Mouse (Mus musculus): ENCODE measurements around the gene Gm15013. TPM values are rescaled to one million over a fixed set of nuclear protein-coding genes. Genes with fewer than 3 reads are reported as not detected.
"Not testable (repeated sequence)": the region's sequence is repeated elsewhere in the genome, so short reads cannot be mapped to it uniquely, and the experiment has no call there.

Gm15013 gene
- polyA plus RNA-seq (2014; fragmentation: Nextera tagmentation; extraction: Ambion mirVana), result 0.34 TPM in 1 of 2 replicates, not detected in the other

DNA sequence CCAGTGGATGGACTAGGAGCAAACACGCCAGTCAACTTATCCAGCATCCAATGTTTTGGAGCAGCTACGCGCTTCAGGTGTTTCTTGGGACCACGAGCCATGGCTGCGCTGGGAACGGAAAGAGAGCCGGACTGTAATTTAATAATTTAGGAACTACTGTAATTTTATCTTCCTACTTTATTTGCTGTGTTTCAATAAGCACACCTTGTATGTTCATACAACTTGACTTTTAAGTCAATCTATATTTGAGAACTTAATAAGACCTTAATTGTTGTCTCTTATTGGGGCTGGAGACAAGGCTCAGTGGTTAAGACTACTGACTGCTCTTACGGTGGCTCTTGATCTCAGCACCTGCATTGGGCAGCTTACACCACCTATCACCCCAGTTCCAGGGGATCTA lies at the start of gene Gm15013:
Gene Gm15013, minus strand, starts transcription at position 101 of the 400 bp plus-strand sequence.
- H3K9me3 ChIP-seq (ENCODE audit: control insufficient read depth, low read length), result no peaks in the 10 kb centered on the region
- H3K36me3 ChIP-seq (ENCODE audit: control insufficient read depth, insufficient read depth, low read length), result no peaks in the 10 kb centered on the region
- H3K27ac ChIP-seq (ENCODE audit: low read depth, low read length), result no peak within 1 kb of the TSS
- no peak within 1 kb of the TSS for H3K9ac ChIP-seq (ENCODE audit: low read depth, low read length)
- no peak within 1 kb of the TSS for H3K4me3 ChIP-seq (ENCODE audit: low read length)
- WGBS, result 93% methylated on average over 8 of the region's 8 CpGs
- H3K27me3 ChIP-seq (ENCODE audit: control insufficient read depth, insufficient read depth, low read length), result no peaks in the 10 kb centered on the region
- ATAC-seq (ENCODE audit: low FRiP score, low TSS enrichment), result no peak
- H3K4me1 ChIP-seq (ENCODE audit: control insufficient read depth, insufficient read depth, low read length), result no peaks in the 10 kb centered on the region
- no peak within 1 kb of the TSS for H3K4me2 ChIP-seq (replicated peaks; ENCODE audit: low read depth, low read length)

DNA sequence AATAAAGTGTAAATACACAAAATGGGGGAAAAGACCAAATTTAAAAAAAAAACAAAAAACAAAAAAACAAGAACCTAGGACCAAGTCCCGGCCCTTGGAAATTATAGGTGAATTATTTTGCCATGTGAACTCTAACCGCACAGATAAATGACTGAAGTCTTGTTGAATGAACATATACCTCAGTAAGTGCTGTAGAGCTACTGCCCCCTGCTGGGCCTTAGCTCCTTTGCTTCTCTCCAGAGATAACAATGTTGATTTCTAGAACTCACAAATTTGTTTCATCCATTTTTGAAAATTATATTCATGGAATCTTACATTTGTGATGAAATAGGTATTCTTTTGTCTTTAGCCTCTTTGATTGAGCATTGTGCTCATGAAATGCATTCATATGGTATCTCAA lies 48.3 kb upstream of the Gm15013 start:
- no peaks in the 10 kb centered on the region for H3K36me3 ChIP-seq (ENCODE audit: control insufficient read depth, insufficient read depth, low read length)
- ATAC-seq (ENCODE audit: low FRiP score, low TSS enrichment), result no peak
- 87% methylated on average over 2 of the region's 2 CpGs for whole genome bisulfite sequencing

DNA sequence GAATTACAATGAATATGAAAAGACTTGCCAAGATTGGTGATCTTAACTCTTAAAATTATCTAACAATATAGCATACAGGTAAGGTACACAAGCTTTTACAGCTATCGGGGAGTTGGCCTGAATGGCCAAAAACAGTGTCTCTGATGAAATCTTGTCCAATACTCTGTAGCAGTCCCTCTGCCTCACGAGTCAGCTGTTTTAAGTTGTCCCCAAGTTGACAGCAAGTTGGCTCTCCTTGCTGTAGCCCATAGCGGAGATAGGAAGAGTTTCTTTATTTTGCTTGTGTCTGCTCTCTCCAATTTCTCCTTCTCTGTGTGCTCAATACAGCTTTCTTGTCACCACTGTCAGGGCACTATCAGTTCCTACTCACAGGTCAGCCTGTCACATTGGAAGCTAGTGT lies 44.4 kb upstream of the Gm15013 start:
- H3K4me1 ChIP-seq (ENCODE audit: control insufficient read depth, insufficient read depth, low read length); H3K27me3 ChIP-seq (ENCODE audit: control insufficient read depth, insufficient read depth, low read length); H3K36me3 ChIP-seq (ENCODE audit: control insufficient read depth, insufficient read depth, low read length); H3K9me3 ChIP-seq (ENCODE audit: control insufficient read depth, low read length); H3K4me3 ChIP-seq (ENCODE audit: low read length); H3K9ac ChIP-seq (ENCODE audit: low read depth, low read length); ATAC-seq (ENCODE audit: low FRiP score, low TSS enrichment); H3K4me2 ChIP-seq (replicated peaks; ENCODE audit: low read depth, low read length); H3K27ac ChIP-seq (ENCODE audit: low read depth, low read length): not testable (repeated sequence)
- 82% methylated on average over 3 of the region's 3 CpGs for WGBS

More for the DNA sequence above, 48.3 kb upstream of the Gm15013 start:
- no peaks in the 10 kb centered on the region for H3K9me3 ChIP-seq (ENCODE audit: control insufficient read depth, low read length)
- no peaks in the 10 kb centered on the region for H3K4me1 ChIP-seq (ENCODE audit: control insufficient read depth, insufficient read depth, low read length)
- H3K9ac ChIP-seq (ENCODE audit: low read depth, low read length), result no peak overlapping the region
- no peaks in the 10 kb centered on the region; the same call in 1 of the 2 replicates for H3K27me3 ChIP-seq (ENCODE audit: control insufficient read depth, insufficient read depth, low read length)
- H3K4me2 ChIP-seq (replicated peaks; ENCODE audit: low read depth, low read length), result no peak overlapping the region
- no peak overlapping the region for H3K27ac ChIP-seq (ENCODE audit: low read depth, low read length)
- H3K4me3 ChIP-seq (ENCODE audit: low read length), result no peak overlapping the region

DNA sequence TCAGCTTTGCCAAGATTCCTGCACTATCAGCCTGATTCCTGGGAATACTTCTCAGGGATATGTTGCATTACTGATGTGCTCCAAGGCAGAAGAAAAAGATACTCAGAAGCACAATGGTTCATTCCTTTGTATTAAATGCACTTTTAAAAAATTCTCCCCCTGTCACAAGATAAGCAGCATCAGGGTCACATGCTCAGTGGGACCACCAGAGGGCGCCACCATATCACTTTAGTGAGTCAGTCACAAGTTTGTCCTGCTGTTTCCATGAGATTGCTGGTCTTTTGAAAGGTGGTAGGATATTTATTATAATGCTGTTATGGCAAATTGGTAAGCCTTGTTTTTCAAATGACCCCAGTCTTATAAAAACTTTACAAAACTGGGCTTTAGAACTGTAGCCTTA lies 37.6 kb upstream of the Gm15013 start:
- Histone ChIP-seq H3K27me3 (ENCODE audit: control insufficient read depth, insufficient read depth, low read length) (no peaks in the 10 kb centered on the region), H3K9me3 (ENCODE audit: control insufficient read depth, low read length) (no peaks in the 10 kb centered on the region), H3K4me1 (ENCODE audit: control insufficient read depth, insufficient read depth, low read length) (no peaks in the 10 kb centered on the region), H3K4me3 (ENCODE audit: low read length) (no peak overlapping the region), H3K4me2 (replicated peaks; ENCODE audit: low read depth, low read length) (no peak overlapping the region), H3K27ac (ENCODE audit: low read depth, low read length) (no peak overlapping the region), H3K9ac (ENCODE audit: low read depth, low read length) (no peak overlapping the region), H3K36me3 (ENCODE audit: control insufficient read depth, insufficient read depth, low read length) (no peaks in the 10 kb centered on the region)
- 3% methylated on average over 1 of the region's 1 CpGs for WGBS
- no peak for ATAC-seq (ENCODE audit: low FRiP score, low TSS enrichment)

DNA sequence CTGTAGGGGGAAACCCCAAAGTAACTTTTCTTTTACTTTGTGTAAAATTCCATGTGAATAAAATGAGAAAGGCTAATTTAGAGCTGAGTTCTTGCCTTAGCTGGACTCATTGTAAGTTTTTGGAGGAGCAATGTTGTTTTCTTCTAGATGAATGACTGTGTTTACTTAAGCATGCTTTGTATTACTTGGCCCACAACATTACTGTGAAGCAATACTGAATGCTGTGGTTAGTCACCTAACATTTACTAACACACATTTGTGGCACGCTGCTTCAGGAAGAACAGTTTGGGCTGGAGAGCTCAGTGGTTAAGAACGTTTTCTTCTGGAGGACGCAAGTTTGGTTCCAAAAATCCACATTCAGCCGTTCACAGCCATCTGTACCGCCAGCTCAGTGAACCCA lies 22.8 kb upstream of the Gm15013 start:
- no peaks in the 10 kb centered on the region for H3K36me3 ChIP-seq (ENCODE audit: control insufficient read depth, insufficient read depth, low read length)
- H3K4me2 ChIP-seq (replicated peaks; ENCODE audit: low read depth, low read length), result no peak overlapping the region
- H3K27me3 ChIP-seq (ENCODE audit: control insufficient read depth, insufficient read depth, low read length), result no peaks in the 10 kb centered on the region; the same call in 1 of the 2 replicates
- no peak overlapping the region for H3K9ac ChIP-seq (ENCODE audit: low read depth, low read length)
- H3K9me3 ChIP-seq (ENCODE audit: control insufficient read depth, low read length), result no peaks in the 10 kb centered on the region
- 89% methylated on average over 5 of the region's 5 CpGs for WGBS
- ATAC-seq (ENCODE audit: low FRiP score, low TSS enrichment), result no peak
- no peak overlapping the region for H3K27ac ChIP-seq (ENCODE audit: low read depth, low read length)
- no peaks in the 10 kb centered on the region for H3K4me1 ChIP-seq (ENCODE audit: control insufficient read depth, insufficient read depth, low read length)
- no peak overlapping the region for H3K4me3 ChIP-seq (ENCODE audit: low read length)

DNA sequence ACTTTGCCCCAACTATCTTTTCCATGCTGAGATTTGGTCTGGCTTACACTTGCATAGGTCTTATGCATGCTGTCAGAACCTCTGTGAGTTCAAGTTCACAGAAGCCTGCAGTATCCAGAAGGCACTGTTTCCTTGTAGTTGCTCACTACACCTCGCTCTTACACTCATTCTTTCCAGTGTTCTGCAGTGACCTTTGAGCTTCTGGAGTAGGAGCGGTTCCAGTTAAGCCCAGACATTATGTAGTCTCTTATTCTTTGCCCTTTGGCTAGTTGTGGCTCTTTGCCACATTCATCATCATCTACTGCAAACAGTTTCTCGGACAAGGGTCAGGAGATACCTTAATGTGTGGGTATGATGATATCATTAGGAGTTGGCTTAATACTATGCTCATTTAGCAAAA lies 16.3 kb upstream of the Gm15013 start:
- Histone ChIP-seq H3K9me3 (ENCODE audit: control insufficient read depth, low read length) (no peaks in the 10 kb centered on the region), H3K9ac (ENCODE audit: low read depth, low read length) (no peak overlapping the region), H3K4me3 (ENCODE audit: low read length) (no peak overlapping the region), H3K4me1 (ENCODE audit: control insufficient read depth, insufficient read depth, low read length) (no peaks in the 10 kb centered on the region), H3K27me3 (ENCODE audit: control insufficient read depth, insufficient read depth, low read length) (no peaks in the 10 kb centered on the region; the same call in 1 of the 2 replicates), H3K36me3 (ENCODE audit: control insufficient read depth, insufficient read depth, low read length) (no peaks in the 10 kb centered on the region), H3K27ac (ENCODE audit: low read depth, low read length) (no peak overlapping the region), H3K4me2 (replicated peaks; ENCODE audit: low read depth, low read length) (no peak overlapping the region)
- no peak for ATAC-seq (ENCODE audit: low FRiP score, low TSS enrichment)
- WGBS, result 83% methylated on average over 3 of the region's 3 CpGs

DNA sequence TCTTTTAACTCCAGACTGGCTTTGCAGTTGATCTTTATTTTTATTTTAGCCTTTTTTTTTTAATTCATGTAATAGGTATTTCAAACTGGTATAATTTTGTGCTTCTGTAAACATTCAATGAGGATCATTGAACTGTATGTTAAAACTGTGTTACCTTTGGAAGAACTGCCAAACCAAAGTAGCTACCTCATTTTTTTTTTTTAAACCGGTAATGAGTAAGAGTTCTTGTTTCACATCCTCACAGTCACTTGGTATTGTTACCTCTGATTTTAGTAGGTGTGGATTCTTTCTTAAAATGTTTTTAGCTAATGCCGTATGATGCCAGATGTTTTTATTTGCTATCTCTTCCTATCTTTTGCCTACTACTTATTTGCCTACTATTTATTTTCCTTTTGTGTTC lies 8.1 kb upstream of the Gm15013 start:
- Histone ChIP-seq H3K9ac (ENCODE audit: low read depth, low read length) (no peak overlapping the region), H3K4me2 (replicated peaks; ENCODE audit: low read depth, low read length) (no peak overlapping the region), H3K4me1 (ENCODE audit: control insufficient read depth, insufficient read depth, low read length) (no peaks in the 10 kb centered on the region), H3K36me3 (ENCODE audit: control insufficient read depth, insufficient read depth, low read length) (no peaks in the 10 kb centered on the region), H3K27ac (ENCODE audit: low read depth, low read length) (no peak overlapping the region), H3K27me3 (ENCODE audit: control insufficient read depth, insufficient read depth, low read length) (no peaks in the 10 kb centered on the region), H3K9me3 (ENCODE audit: control insufficient read depth, low read length) (no peaks in the 10 kb centered on the region), H3K4me3 (ENCODE audit: low read length) (no peak overlapping the region)
- 89% methylated on average over 2 of the region's 2 CpGs for WGBS
- ATAC-seq (ENCODE audit: low FRiP score, low TSS enrichment), result no peak

DNA sequence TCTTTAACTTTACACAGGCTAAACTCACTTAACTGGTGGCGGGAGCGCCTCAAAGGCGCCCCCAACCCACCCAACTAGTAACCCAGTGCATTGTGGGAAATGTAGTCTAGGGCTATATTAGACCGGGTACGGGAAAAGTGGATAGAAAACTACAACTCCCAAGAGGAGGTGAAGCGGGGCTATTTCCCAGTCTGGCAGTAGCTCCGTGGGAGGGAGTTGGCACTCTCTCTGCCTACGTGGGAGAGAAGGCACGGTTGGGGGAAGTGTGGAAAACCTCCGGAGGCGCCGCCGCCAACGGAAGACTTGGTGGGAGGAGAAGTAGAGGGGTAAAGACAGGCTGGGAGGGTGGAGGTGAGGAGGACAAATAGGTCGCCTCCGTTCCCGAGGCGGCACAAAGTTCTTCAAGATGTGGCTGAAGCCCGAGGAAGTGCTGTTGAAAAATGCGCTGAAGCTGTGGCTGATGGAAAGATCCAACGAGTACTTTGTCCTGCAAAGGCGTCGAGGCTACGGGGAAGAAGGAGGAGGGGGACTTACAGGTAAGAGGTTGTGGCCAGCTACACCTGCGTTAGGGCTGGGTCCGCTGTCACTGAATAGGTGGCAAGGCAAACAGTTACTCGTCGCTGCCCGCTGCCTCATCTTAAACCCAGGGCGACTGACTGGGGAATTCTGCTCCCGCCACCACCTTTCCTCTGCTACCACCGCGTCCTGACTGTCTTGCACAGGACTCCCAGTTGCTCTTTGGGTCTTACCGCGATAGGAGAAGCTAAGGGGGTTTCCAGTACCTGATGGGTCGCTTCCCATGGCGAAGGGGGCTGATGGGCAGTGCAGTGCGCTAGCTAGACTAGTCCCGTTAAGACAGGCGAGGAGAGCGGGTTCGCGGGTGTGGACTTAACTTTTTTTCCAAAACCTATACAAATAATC lies 29.2 kb downstream of the Gm15013 start, which contains the start of gene Tbc1d8b:
Gene Tbc1d8b, plus strand, starts transcription at position 222 of the 921 bp plus-strand sequence.
- Histone ChIP-seq H3K9ac (ENCODE audit: low read depth, low read length) (peak within 1 kb of the TSS; percentile 50; the same call in 1 of the 2 replicates), H3K9me3 (ENCODE audit: control insufficient read depth, low read length) (no peaks in the 10 kb centered on the region), H3K36me3 (ENCODE audit: control insufficient read depth, insufficient read depth, low read length) (no peaks in the 10 kb centered on the region), H3K4me2 (replicated peaks; ENCODE audit: low read depth, low read length) (peak within 1 kb of the TSS; percentile 48), H3K27me3 (ENCODE audit: control insufficient read depth, insufficient read depth, low read length) (no peaks in the 10 kb centered on the region), H3K4me1 (ENCODE audit: control insufficient read depth, insufficient read depth, low read length) (no peaks in the 10 kb centered on the region), H3K4me3 (ENCODE audit: low read length) (peak within 1 kb of the TSS; percentile 55), H3K27ac (ENCODE audit: low read depth, low read length) (no peak within 1 kb of the TSS)
- peak; percentile 99 for ATAC-seq (ENCODE audit: low FRiP score, low TSS enrichment)
- 20% methylated on average over 43 of the region's 43 CpGs for WGBS

DNA sequence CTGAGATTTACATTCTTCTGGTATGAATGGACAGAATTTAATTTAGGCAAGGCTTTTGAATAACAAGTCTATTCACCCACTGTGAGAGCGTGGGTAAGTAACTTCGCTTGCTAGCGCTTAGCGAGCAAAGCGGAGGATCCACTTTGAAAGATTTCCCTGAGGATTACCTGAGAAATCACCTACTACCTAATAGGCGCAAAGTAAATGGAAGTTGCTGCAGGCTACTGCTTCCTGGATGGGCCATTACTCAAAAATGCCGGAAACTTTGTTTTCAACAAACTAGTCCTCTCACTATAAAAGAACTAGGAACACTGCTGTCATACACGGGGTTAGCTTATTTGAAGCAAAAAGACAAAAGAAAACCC lies 29.9 kb downstream of the Gm15013 start:
- Histone ChIP-seq H3K4me3 (ENCODE audit: low read length) (peak overlapping the region; percentile 55), H3K9me3 (ENCODE audit: control insufficient read depth, low read length) (no peaks in the 10 kb centered on the region), H3K27ac (ENCODE audit: low read depth, low read length) (no peak overlapping the region), H3K4me2 (replicated peaks; ENCODE audit: low read depth, low read length) (peak overlapping the region; percentile 44), H3K4me1 (ENCODE audit: control insufficient read depth, insufficient read depth, low read length) (no peaks in the 10 kb centered on the region), H3K27me3 (ENCODE audit: control insufficient read depth, insufficient read depth, low read length) (no peaks in the 10 kb centered on the region), H3K9ac (ENCODE audit: low read depth, low read length) (peak overlapping the region; percentile 47; the same call in 1 of the 2 replicates), H3K36me3 (ENCODE audit: control insufficient read depth, insufficient read depth, low read length) (no peaks in the 10 kb centered on the region)
- WGBS, result 32% methylated on average over 8 of the region's 8 CpGs
- peak; percentile 56 for ATAC-seq (ENCODE audit: low FRiP score, low TSS enrichment)

Measured in kidney, embryonic 14.5 days (tissue).